Mouse (Mus musculus) ES-Bruce4 (cell line): Measurements from ENCODE around the gene Smap2.

Experiments used
- EP300 ChIP-seq: IDR thresholded peaks from 2 replicates; pipeline ENCODE4 v1.6.1; 2011; ENCODE audit warnings: low read depth, low read length; ENCODE audit not compliant: insufficient read depth
- POLR2A ChIP-seq: IDR thresholded peaks from one replicate; pipeline ENCODE4 v1.8.1; 2011; ENCODE audit warnings: low read length; ENCODE audit not compliant: insufficient read depth

DNA sequence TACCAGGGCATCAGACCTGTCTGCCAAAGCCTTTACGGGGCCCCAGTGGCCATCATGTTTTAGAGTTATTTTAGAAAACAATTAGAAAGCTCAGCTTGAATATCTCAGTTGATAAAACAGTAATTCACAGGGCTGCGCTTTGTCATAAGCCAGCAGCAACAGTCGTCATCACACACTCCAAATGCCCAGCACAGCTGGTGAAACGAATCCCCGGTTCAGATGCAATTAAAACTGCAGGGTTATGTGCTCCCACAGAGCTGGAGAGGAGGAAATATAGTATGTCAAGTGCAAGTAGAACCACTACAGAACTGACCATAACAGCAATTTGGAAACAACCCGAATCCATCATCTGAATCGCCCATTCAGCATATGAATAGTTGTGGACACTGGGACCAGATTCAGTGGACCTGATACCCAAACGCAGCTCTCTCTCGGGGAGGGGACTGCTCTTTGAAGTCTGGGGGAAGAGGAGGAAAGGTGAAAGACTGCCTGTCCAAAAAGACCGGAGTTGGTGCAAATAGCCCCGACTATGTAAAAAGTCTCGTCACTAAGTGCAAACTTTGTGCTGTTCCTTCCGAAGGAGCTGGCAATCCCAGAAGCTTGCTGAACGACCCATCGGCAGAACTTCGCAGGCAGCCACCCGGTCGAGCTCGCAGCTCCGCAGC lies 66.2 kb downstream of the Smap2 start:
- TF ChIP-seq POLR2A (no peak), EP300 (no peak)
